In genomic region chr5:29775437-29775836, GRCm38 (mm10) we compare ENCODE assay signal across 22 mouse cellular contexts. TPM values are rescaled to one million over a fixed set of nuclear protein-coding genes. Genes with fewer than 3 reads are reported as not detected.
DNase-seq lines count a peak whose midpoint lies in the region; ATAC-seq and TF ChIP-seq lines count a peak whose summit lies in the region.
"Had no signal": no experiment of that assay in that cellular context is flagged by ENCODE, and none has a peak within 500 bp of the region (broad histone marks: within the 10 kb centered on the region; RNA-seq: fewer than 3 reads in every experiment).

No protein-coding gene starts in this region.

- H3K4me3 ChIP-seq in gastrocnemius, adult 2 months, result no peak overlapping the region
- no peak overlapping the region for H3K4me3 ChIP-seq in hindbrain, embryonic 12.5 days
- H3K4me3 ChIP-seq: intestine, embryonic 15.5 days; limb, embryonic 12.5 days; stomach, embryonic 15.5 days had no signal

- no peaks in the 10 kb centered on the region for H3K9me3 ChIP-seq in hindbrain, embryonic 12.5 days (replicated peaks)
- H3K9me3 ChIP-seq: intestine, embryonic 15.5 days; limb, embryonic 12.5 days; stomach, embryonic 15.5 days had no signal

- no peak overlapping the region for H3K9ac ChIP-seq in hindbrain, embryonic 12.5 days
- H3K9ac ChIP-seq: intestine, embryonic 15.5 days; limb, embryonic 12.5 days; liver, embryonic 14.5 days; stomach, embryonic 15.5 days had no signal

- ATAC-seq in hindbrain, embryonic 12.5 days (ENCODE audit: low FRiP score), result no peak
- ATAC-seq: forebrain, embryonic 14.5 days; intestine, embryonic 15.5 days had no signal

- H3K27ac ChIP-seq in gastrocnemius, adult 2 months, result no peak overlapping the region
- no peak overlapping the region for H3K27ac ChIP-seq in hindbrain, embryonic 12.5 days
- H3K27ac ChIP-seq: intestine, embryonic 15.5 days; kidney, postnatal 0 days; limb, embryonic 12.5 days; liver, embryonic 14.5 days; stomach, embryonic 15.5 days had no signal

- H3K4me2 ChIP-seq in hindbrain, embryonic 12.5 days (replicated peaks), result no peak overlapping the region
- H3K4me2 ChIP-seq: intestine, embryonic 15.5 days; limb, embryonic 12.5 days; stomach, embryonic 15.5 days had no signal

- H3K36me3 ChIP-seq in hindbrain, embryonic 12.5 days, result peaks cover 39% of the 10 kb centered on the region

- TF ChIP-seq CTCF in gastrocnemius, adult 2 months (IDR thresholded peaks at IDR 0.05), result no peak

- 90% methylated on average over 5 of the region's 5 CpGs for WGBS in hindbrain, embryonic 12.5 days

- peak; percentile 31 for DNase-seq in gastrocnemius, adult 2 months
- DNase-seq in gastrocnemius, adult 8-10 months (ENCODE audit: low spot score in 2 of 2), result no peak
- peak; percentile 34 to 41 for DNase-seq in left cerebral cortex, postnatal 14 days (ENCODE audit: low spot score in 2 of 2)
- DNase-seq in left cerebral cortex, postnatal 10 days (ENCODE audit: extremely low spot score in 1 of 2, low spot score in 2 of 2), result no peak
- DNase-seq in cerebellum, postnatal 14 days, result peak; percentile 46
- peak; percentile 42 for DNase-seq in heart, postnatal 4 days
- DNase-seq in gastrocnemius, postnatal 36 days, result no peak
- DNase-seq: gastrocnemius, postnatal 14 days; lung, postnatal 10 days; thymus, postnatal 14 days had no signal

- intact Hi-C loops in gastrocnemius, adult 2 months (cut with DNase I), result no loop called here
- intact Hi-C loops in left cerebral cortex, postnatal 14 days (cut with DNase I), result no loop called here
- intact Hi-C loops in left cerebral cortex, postnatal 10 days (cut with DNase I), result no loop called here
- intact Hi-C loops in gastrocnemius, postnatal 36 days (cut with DNase I), result no loop called here

- H3K27me3 ChIP-seq in hindbrain, embryonic 12.5 days, result no peaks in the 10 kb centered on the region
- H3K27me3 ChIP-seq: intestine, embryonic 15.5 days; limb, embryonic 12.5 days; stomach, embryonic 15.5 days had no signal

- H3K4me1 ChIP-seq in hindbrain, embryonic 12.5 days, result no peaks in the 10 kb centered on the region
- H3K4me1 ChIP-seq: intestine, embryonic 15.5 days; stomach, embryonic 15.5 days had no signal

RNA-seq across cellular contexts. Expression of gene Gm5129, which starts 39.7 kb away (rescaled TPM):
- not detected for total RNA-seq in gastrocnemius, adult 2 months (2021)
- not detected for total RNA-seq in gastrocnemius, adult 8-10 months (2022)
- total RNA-seq in left cerebral cortex, postnatal 14 days (2021), result not detected
- not detected for total RNA-seq in left cerebral cortex, postnatal 10 days (2021)
- not detected for total RNA-seq in heart, postnatal 4 days (2021)
- polyA plus RNA-seq in hindbrain, embryonic 12.5 days (2016; fragmentation: Nextera tagmentation; extraction: Ambion mirVana), result not detected in 2 replicates
- not detected for total RNA-seq in gastrocnemius, postnatal 36 days (2021)
- total RNA-seq: gastrocnemius, postnatal 14 days; megakaryocyte-erythroid progenitor cell, adult 5-6 weeks; midbrain, postnatal 0 days had no signal
- polyA plus RNA-seq: cortical plate, adult 2 months; forebrain, embryonic 14.5 days; hindbrain, embryonic 11.5 days; intestine, embryonic 15.5 days; kidney, postnatal 0 days; limb, embryonic 12.5 days; midbrain, postnatal 0 days; neural tube, embryonic 11.5 days; stomach, embryonic 15.5 days had no signal

RNA-seq across cellular contexts. Expression of gene Dnajb6, which starts 39.9 kb away (rescaled TPM):
- total RNA-seq in gastrocnemius, adult 2 months (2021), result 10 to 100 TPM; 76.9 to 78.9 TPM
- total RNA-seq in gastrocnemius, adult 8-10 months (2022), result 10 to 100 TPM; 79.7 to 88.2 (median 83.7) TPM
- total RNA-seq in left cerebral cortex, postnatal 14 days (2021), result 100 to 1,000 TPM; 174 to 187 TPM
- 100 to 1,000 TPM; 187 to 191 TPM for total RNA-seq in left cerebral cortex, postnatal 10 days (2021)
- total RNA-seq in heart, postnatal 4 days (2021), result 10 to 100 TPM; 73.3 to 79.0 TPM
- 227 and 270 TPM in 2 replicates for polyA plus RNA-seq in hindbrain, embryonic 12.5 days (2016; fragmentation: Nextera tagmentation; extraction: Ambion mirVana)
- total RNA-seq in gastrocnemius, postnatal 36 days (2021), result 10 to 100 TPM; 62.7 to 66.2 TPM

Comparison
In these comparisons a context has a peak if more than half of its experiments do, and no peak if none do; other contexts are left out.
1. DNase-seq: peak in gastrocnemius, adult 2 months (single experiment), left cerebral cortex, postnatal 14 days (2 of 2), cerebellum, postnatal 14 days (2 of 2) and heart, postnatal 4 days (single experiment); none in gastrocnemius, adult 8-10 months (0 of 2), left cerebral cortex, postnatal 10 days (0 of 2) and gastrocnemius, postnatal 36 days (0 of 2).